Mouse (Mus musculus): ENCODE data around the gene Atrip. TPM values are rescaled to one million over a fixed set of nuclear protein-coding genes. Genes with fewer than 3 reads are reported as not detected.

Gene Atrip
- polyA plus RNA-seq, 1 experiment from 2014 or later, result 23.4 TPM

DNA sequence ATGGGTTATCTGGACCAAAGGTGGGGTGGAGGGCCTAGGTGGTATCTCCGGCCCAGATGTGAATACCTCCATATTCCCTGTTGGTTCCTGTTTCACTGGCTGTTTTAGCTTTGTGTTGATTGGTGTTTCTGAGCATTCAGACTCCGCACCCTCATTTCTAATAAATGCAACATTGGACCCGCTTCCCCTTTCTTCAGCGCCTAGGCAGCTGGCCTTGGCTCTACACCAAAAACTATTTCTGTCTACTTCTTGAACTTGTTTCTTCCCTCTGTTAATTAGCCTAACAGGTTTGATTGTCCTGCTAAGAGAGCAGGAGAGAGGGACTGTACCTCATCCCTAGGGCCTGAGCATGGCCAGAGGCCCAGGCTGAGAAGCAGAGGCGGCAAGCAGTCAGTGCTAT lies 16.4 kb downstream of the Atrip start:
- no peak overlapping the region for H3K27ac ChIP-seq (ENCODE audit: low read length)
- H3K4me2 ChIP-seq (ENCODE audit: low read depth, low read length), result no peak overlapping the region
- H3K36me3 ChIP-seq (ENCODE audit: control insufficient read depth, insufficient read depth, low read length), result no peaks in the 10 kb centered on the region; the same call in 1 of the 2 replicates
- H3K27me3 ChIP-seq (ENCODE audit: control insufficient read depth, insufficient read depth, low read length), result no peaks in the 10 kb centered on the region
- 91% methylated on average over 5 of the region's 5 CpGs for WGBS
- H3K9me3 ChIP-seq (replicated peaks; ENCODE audit: control insufficient read depth, low read length), result no peaks in the 10 kb centered on the region
- no peak overlapping the region for H3K9ac ChIP-seq (ENCODE audit: low read length)
- no peak overlapping the region for H3K4me3 ChIP-seq (replicated peaks; ENCODE audit: low read length)
- H3K4me1 ChIP-seq (ENCODE audit: control insufficient read depth, insufficient read depth, low read length), result peaks cover 20% of the 10 kb centered on the region
- no peak for ATAC-seq (ENCODE audit: insufficient read depth, low FRiP score)

DNA sequence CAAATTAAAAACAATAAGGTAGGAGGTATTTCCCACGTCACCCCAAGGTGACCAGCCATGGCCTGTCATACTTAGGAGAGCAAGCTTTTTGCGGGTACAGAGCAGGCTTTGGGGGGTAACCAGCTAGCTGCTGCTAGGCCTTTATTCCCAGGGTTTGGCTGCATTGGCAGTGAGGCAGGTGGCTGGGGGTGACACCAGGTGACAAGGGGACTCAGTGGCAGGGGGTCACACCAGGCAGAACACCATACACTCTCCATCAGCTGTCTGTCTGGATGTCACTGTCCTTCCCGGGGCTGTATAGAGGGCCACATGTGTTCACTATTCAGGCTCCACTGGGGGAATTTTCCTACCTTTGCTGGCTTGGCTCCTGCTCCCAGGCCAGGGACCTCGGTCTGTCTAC lies 17.0 kb downstream of the Atrip start:
- 77% methylated on average over 4 of the region's 4 CpGs for WGBS
- H3K4me2 ChIP-seq (ENCODE audit: low read depth, low read length), result no peak overlapping the region

DNA sequence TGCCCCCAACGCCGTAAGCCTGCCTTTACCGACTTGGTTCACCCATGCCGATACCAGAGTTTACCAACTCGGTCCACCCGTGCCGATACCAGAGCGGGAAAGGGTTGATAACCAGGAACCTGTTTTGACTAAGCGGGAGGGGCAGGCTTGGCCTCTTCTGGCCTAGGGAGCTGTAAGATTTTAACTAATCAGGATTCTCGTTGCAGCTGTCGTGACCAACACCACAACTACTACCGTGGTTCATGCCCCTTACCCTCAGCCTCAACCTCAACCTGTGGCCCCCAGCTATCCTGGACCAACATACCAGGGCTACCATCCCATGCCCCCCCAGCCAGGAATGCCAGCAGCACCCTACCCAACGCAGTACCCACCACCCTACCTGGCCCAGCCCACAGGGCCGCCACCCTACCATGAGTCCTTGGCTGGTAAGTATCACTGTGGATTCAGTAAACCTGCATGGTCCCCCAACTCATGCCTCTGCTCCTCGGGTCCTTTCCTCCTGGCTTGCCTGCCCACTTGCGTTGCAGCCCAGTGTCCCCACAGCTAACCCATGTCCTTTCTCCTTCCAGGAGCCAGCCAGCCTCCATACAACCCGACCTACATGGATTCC lies 17.7 kb downstream of the Atrip start:
- no peaks in the 10 kb centered on the region; the same call in 1 of the 2 replicates for H3K36me3 ChIP-seq (ENCODE audit: control insufficient read depth, insufficient read depth, low read length)
- H3K4me1 ChIP-seq (ENCODE audit: control insufficient read depth, insufficient read depth, low read length), result peaks cover 20% of the 10 kb centered on the region
- no peaks in the 10 kb centered on the region for H3K27me3 ChIP-seq (ENCODE audit: control insufficient read depth, insufficient read depth, low read length)
- H3K4me3 ChIP-seq (replicated peaks; ENCODE audit: low read length), result no peak overlapping the region
- H3K9ac ChIP-seq (ENCODE audit: low read length), result no peak overlapping the region
- no peak overlapping the region for H3K4me2 ChIP-seq (ENCODE audit: low read depth, low read length)
- WGBS, result 92% methylated on average over 17 of the region's 17 CpGs
- H3K27ac ChIP-seq (ENCODE audit: low read length), result no peak overlapping the region
- H3K9me3 ChIP-seq (replicated peaks; ENCODE audit: control insufficient read depth, low read length), result no peaks in the 10 kb centered on the region
- ATAC-seq (ENCODE audit: insufficient read depth, low FRiP score), result no peak

More for the DNA sequence above, 17.0 kb downstream of the Atrip start:
- ATAC-seq (ENCODE audit: insufficient read depth, low FRiP score), result no peak
- Histone ChIP-seq H3K36me3 (ENCODE audit: control insufficient read depth, insufficient read depth, low read length) (no peaks in the 10 kb centered on the region; the same call in 1 of the 2 replicates), H3K4me1 (ENCODE audit: control insufficient read depth, insufficient read depth, low read length) (peaks cover 20% of the 10 kb centered on the region), H3K27ac (ENCODE audit: low read length) (no peak overlapping the region), H3K4me3 (replicated peaks; ENCODE audit: low read length) (no peak overlapping the region), H3K27me3 (ENCODE audit: control insufficient read depth, insufficient read depth, low read length) (no peaks in the 10 kb centered on the region), H3K9me3 (replicated peaks; ENCODE audit: control insufficient read depth, low read length) (no peaks in the 10 kb centered on the region), H3K9ac (ENCODE audit: low read length) (no peak overlapping the region)

DNA sequence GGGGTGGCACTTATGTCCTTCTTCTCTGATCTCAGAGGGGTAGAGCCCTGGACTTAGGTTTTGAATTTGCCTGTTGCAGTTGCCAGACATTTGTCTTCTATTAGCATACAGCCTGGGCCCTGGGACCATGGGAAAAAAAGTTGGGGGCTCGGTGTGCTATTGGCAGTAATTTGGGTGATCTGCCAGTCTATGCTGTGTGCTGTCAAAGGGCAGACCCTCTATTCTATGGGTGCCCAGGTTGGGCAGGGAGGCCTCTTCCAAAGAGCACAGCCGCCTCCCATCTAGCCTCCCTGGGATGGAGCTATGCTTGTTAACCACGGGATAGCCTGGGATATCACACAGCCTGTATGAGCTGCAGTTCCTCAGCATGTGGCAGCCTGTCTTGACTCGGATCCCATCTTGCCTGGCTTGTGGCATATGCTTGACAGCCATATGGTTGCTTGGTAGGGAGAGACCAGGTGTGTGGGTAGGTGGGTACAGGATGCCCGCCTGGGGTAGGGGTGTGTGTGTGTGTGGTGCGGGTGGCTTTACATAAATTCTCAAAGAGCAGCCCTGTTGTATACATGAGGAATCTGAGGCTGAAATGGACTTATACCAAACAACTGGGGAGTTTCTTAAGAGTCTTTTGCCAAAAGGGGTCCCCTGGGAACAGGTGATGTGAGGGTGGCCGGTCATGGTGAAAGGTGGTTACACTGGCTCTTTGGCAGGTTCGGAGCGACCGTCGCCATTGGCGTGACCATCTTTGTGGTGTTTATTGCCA lies 18.5 kb downstream of the Atrip start:
- Histone ChIP-seq H3K4me2 (ENCODE audit: low read depth, low read length) (peak overlapping the region; percentile 54), H3K4me1 (ENCODE audit: control insufficient read depth, insufficient read depth, low read length) (peaks cover 20% of the 10 kb centered on the region), H3K27ac (ENCODE audit: low read length) (peak overlapping the region; percentile 81), H3K9ac (ENCODE audit: low read length) (peak overlapping the region; percentile 70; the same call in 1 of the 2 replicates), H3K27me3 (ENCODE audit: control insufficient read depth, insufficient read depth, low read length) (no peaks in the 10 kb centered on the region), H3K4me3 (replicated peaks; ENCODE audit: low read length) (peak overlapping the region; percentile 34), H3K36me3 (ENCODE audit: control insufficient read depth, insufficient read depth, low read length) (no peaks in the 10 kb centered on the region; the same call in 1 of the 2 replicates), H3K9me3 (replicated peaks; ENCODE audit: control insufficient read depth, low read length) (no peaks in the 10 kb centered on the region)
- no peak for ATAC-seq (ENCODE audit: insufficient read depth, low FRiP score)
- WGBS, result 93% methylated on average over 12 of the region's 12 CpGs

DNA sequence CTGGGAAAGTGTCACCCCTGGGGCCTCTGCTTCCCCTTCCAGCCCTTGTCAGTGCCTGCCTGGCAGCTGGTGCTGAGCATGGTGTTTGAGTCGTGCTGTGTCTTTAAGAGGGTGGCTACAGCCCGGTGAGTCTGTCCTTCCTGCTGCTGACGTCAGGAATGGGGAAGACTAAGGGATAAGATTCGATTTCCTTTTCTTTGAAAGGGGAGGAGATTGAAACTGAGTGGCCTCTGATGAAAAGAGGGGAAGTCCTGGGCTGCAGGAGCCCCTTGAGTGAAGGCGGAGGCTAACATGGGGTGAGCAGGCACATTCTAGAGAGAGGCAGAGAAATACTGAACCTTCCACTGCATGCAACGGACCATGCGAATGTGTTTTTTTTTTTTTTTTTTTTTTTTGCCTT lies 19.2 kb downstream of the Atrip start:
- no peaks in the 10 kb centered on the region for H3K27me3 ChIP-seq (ENCODE audit: control insufficient read depth, insufficient read depth, low read length)
- peak overlapping the region; percentile 54 for H3K4me2 ChIP-seq (ENCODE audit: low read depth, low read length)
- no peaks in the 10 kb centered on the region; the same call in 1 of the 2 replicates for H3K36me3 ChIP-seq (ENCODE audit: control insufficient read depth, insufficient read depth, low read length)
- WGBS, result 4% methylated on average over 7 of the region's 7 CpGs
- H3K9ac ChIP-seq (ENCODE audit: low read length), result peak overlapping the region; percentile 70
- no peaks in the 10 kb centered on the region for H3K9me3 ChIP-seq (replicated peaks; ENCODE audit: control insufficient read depth, low read length)
- peak overlapping the region; percentile 81 for H3K27ac ChIP-seq (ENCODE audit: low read length)
- H3K4me1 ChIP-seq (ENCODE audit: control insufficient read depth, insufficient read depth, low read length), result peaks cover 17% of the 10 kb centered on the region
- H3K4me3 ChIP-seq (replicated peaks; ENCODE audit: low read length), result peak overlapping the region; percentile 34
- peak; percentile 78 for ATAC-seq (ENCODE audit: insufficient read depth, low FRiP score)

GRCm38 (mm10) chr9:109053851-109054250 lies 20.1 kb downstream of the Atrip start:
- Histone ChIP-seq H3K36me3 (ENCODE audit: control insufficient read depth, insufficient read depth, low read length) (no peaks in the 10 kb centered on the region; the same call in 1 of the 2 replicates), H3K4me3 (replicated peaks; ENCODE audit: low read length) (no peak overlapping the region), H3K9ac (ENCODE audit: low read length) (no peak overlapping the region), H3K27me3 (ENCODE audit: control insufficient read depth, insufficient read depth, low read length) (no peaks in the 10 kb centered on the region), H3K9me3 (replicated peaks; ENCODE audit: control insufficient read depth, low read length) (no peaks in the 10 kb centered on the region), H3K4me1 (ENCODE audit: control insufficient read depth, insufficient read depth, low read length) (peaks cover 14% of the 10 kb centered on the region), H3K27ac (ENCODE audit: low read length) (0 out of 2 replicates have a peak overlapping the region, but pooled peaks have one; percentile 81), H3K4me2 (ENCODE audit: low read depth, low read length) (no peak overlapping the region)
- ATAC-seq (ENCODE audit: insufficient read depth, low FRiP score), result no peak
- WGBS, result 73% methylated on average over 6 of the region's 6 CpGs

- Histone ChIP-seq H3K4me2 (ENCODE audit: low read depth, low read length) (no peak overlapping the region), H3K4me1 (ENCODE audit: control insufficient read depth, insufficient read depth, low read length) (peaks cover 10% of the 10 kb centered on the region), H3K27me3 (ENCODE audit: control insufficient read depth, insufficient read depth, low read length) (no peaks in the 10 kb centered on the region), H3K9me3 (replicated peaks; ENCODE audit: control insufficient read depth, low read length) (no peaks in the 10 kb centered on the region), H3K27ac (ENCODE audit: low read length) (no peak overlapping the region), H3K9ac (ENCODE audit: low read length) (no peak overlapping the region), H3K4me3 (replicated peaks; ENCODE audit: low read length) (no peak overlapping the region), H3K36me3 (ENCODE audit: control insufficient read depth, insufficient read depth, low read length) (no peaks in the 10 kb centered on the region; the same call in 1 of the 2 replicates)
- WGBS, result 81% methylated on average over 3 of the region's 3 CpGs
- ATAC-seq (ENCODE audit: insufficient read depth, low FRiP score), result no peak
These were observed 20.6 kb downstream of the Atrip start for GRCm38 (mm10) chr9:109053366-109053765.

GRCm38 (mm10) chr9:109052490-109053260 lies 21.2 kb downstream of the Atrip start:
- 92% methylated on average over 9 of the region's 9 CpGs for WGBS
- H3K4me3 ChIP-seq (replicated peaks; ENCODE audit: low read length), result no peak overlapping the region
- H3K9ac ChIP-seq (ENCODE audit: low read length), result no peak overlapping the region
- peaks cover 10% of the 10 kb centered on the region for H3K4me1 ChIP-seq (ENCODE audit: control insufficient read depth, insufficient read depth, low read length)
- H3K27me3 ChIP-seq (ENCODE audit: control insufficient read depth, insufficient read depth, low read length), result no peaks in the 10 kb centered on the region
- no peak overlapping the region for H3K27ac ChIP-seq (ENCODE audit: low read length)
- no peaks in the 10 kb centered on the region; the same call in 1 of the 2 replicates for H3K36me3 ChIP-seq (ENCODE audit: control insufficient read depth, insufficient read depth, low read length)
- H3K4me2 ChIP-seq (ENCODE audit: low read depth, low read length), result no peak overlapping the region
- ATAC-seq (ENCODE audit: insufficient read depth, low FRiP score), result no peak
- no peaks in the 10 kb centered on the region for H3K9me3 ChIP-seq (replicated peaks; ENCODE audit: control insufficient read depth, low read length)

Data from stomach, embryonic 16.5 days (tissue).